Mouse (Mus musculus) gastrocnemius, adult 2 months (tissue): Measurements from ENCODE around the gene Shf. TPM values are rescaled to one million over a fixed set of nuclear protein-coding genes. Genes with fewer than 3 reads are reported as not detected.

Experiments used
- DNase-seq: peaks from one replicate; pipeline ENCODE4 v3.0.0; 2022
- H3K27ac ChIP-seq: fragments of 200-600 bp; 2 replicates; pipeline ENCODE4 v1.8.1; 2022; ENCODE audit warnings: mild to moderate bottlenecking
- H3K4me3 ChIP-seq: fragments of 200-600 bp; 2 replicates; pipeline ENCODE4 v1.8.1; 2022; ENCODE audit warnings: mild to moderate bottlenecking, moderate library complexity
- CTCF ChIP-seq: fragments of 200-600 bp; IDR thresholded peaks from 2 replicates; pipeline ENCODE4 v1.8.1; 2022; ENCODE audit warnings: antibody characterized with exemption, mild to moderate bottlenecking, moderate library complexity
- intact Hi-C: fragments of 180-260 bp; cut with DNase I; formaldehyde crosslinking; loops from one replicate; pipeline ENCODE4 v1.15.1; 2025
- total RNA-seq, 2 experiments: library from RNA; stranded (reverse); gene quantifications; 2 replicates each; pipeline ENCODE4 v1.2.3; 2021

Gene Shf
- total RNA-seq, 2 experiments from 2014 or later = 2.1 to 2.9 TPM

GRCm38 (mm10) chr2:122367181-122367580, 1.8 kb downstream of the Shf start:
- H3K27ac ChIP-seq = no peak overlapping the region
- TF ChIP-seq CTCF = no peak
- peak overlapping the region; percentile 91 for H3K4me3 ChIP-seq
- intact Hi-C loops = no loop called here
- DNase-seq = no peak

DNA sequence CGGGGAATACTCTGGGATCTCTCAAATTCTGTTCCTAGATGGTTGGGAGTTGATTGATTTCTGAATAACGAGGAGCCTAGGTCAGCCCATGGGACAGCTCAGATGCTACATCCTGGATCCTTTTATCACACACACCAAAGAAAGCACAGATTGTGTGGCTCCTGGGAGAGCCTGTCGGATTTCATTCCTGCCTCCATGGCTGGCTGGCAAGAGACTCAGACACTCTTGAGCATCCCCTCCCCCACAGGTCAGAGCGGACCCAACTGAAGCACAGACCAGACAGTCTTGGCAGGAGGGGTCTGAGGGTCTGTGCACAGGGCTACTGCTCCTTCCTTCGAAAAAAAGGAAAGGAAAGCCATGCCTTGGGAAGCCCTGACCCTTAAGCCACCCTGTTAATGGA, 2.3 kb downstream of the Shf start:
- intact Hi-C loops = no loop called here
- no peak overlapping the region for H3K4me3 ChIP-seq
- no peak for TF ChIP-seq CTCF

DNA sequence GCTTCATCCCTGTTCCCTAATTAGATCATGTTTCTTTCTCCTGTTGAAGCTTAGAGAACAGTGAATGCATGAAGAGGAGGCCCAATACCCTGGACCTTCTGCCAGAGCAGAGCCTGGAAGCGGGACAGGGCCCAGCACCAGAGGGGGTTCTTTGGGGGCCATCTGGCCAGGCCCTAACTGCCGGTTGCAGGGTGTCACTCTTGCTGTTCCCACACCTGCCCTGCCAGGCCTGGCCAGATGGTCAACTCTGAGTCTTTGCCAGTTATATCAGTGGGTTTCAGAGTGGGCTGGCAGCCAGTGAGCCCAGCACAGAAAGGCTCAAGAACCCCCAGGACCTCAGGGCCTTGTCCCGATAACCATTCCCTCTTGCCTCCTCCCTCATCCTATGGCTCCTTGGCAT, 2.9 kb downstream of the Shf start:
- no peak overlapping the region for H3K27ac ChIP-seq
- intact Hi-C loops = no loop called here
- no peak for DNase-seq
- no peak overlapping the region for H3K4me3 ChIP-seq
- no peak for TF ChIP-seq CTCF

More for the DNA sequence above, 2.3 kb downstream of the Shf start:
- DNase-seq = no peak
- H3K27ac ChIP-seq = no peak overlapping the region

DNA sequence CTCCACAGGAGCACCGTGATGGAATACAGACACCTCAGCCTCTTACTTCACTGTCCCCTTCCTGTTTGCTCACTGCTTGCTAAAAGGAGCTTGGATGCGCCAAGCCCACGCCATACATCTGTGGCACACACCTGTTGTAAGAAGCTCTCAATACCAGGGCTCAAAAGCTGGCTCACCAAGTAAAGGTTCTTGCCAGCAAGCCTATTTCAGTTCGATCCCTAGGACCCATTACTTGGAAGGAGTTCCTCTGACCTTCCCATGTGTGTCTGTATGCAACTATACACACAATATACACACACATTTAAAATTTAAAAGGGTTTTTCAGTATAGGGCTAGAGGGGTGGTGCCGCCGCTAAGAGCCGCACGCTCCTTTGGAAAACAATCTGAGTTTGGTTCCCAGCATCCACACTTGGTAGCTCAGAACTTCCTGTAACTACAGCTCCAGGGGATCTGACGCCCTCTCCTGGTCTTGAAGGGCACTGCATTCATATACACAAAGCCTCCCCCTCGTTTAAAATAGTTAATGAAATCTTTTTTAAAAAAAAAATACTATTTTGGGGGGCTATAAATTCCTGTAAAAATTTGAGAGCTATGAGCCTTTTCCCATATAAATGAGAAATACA, 3.6 kb downstream of the Shf start:
- DNase-seq = no peak
- intact Hi-C loops = no loop called here

DNA sequence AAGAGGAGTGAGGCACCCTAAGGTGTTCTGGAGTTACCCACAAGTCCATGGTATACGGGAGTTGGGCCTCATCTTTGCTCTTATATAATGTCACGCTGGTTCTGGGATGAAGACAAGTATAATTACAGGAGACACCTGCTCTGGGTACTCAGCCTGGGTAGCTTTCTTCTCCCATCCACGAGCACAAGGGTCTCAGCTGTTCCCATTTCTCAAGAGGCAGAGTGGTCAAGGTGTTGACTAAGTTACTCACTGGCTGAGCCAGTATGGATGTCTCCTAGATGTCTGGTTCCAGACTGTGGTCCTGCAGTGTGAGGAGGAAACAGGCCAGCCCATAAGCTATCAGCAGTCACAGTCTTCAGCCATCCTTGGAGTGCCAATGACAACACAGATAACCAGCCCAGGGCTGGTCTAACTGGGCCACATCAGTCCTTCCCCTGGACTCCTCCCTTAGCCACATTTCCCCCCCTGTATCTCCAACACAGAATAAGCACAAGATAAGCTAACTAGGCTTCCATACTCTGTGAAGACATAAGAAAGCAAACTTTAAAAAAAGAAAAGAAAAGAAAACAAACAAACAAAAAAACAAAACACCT, 4.5 kb downstream of the Shf start:
- Histone ChIP-seq H3K4me3 (no peak overlapping the region), H3K27ac (no peak overlapping the region)
- no peak for DNase-seq
- TF ChIP-seq CTCF = no peak
- intact Hi-C loops = no loop called here

More for the DNA sequence above, 3.6 kb downstream of the Shf start:
- H3K27ac ChIP-seq = no peak overlapping the region
- peak; percentile 36; the same call in 1 of the 2 replicates for TF ChIP-seq CTCF
- H3K4me3 ChIP-seq = no peak overlapping the region

- no peak overlapping the region for H3K4me3 ChIP-seq
- intact Hi-C loops = no loop called here
- peak; percentile 18; the same call in 1 of the 2 replicates for TF ChIP-seq CTCF
- DNase-seq = no peak
- no peak overlapping the region for H3K27ac ChIP-seq
These were observed 6.1 kb downstream of the Shf start for GRCm38 (mm10) chr2:122362622-122363523.

GRCm38 (mm10) chr2:122361868-122362621, 6.9 kb downstream of the Shf start:
- no peak overlapping the region for H3K4me3 ChIP-seq
- no peak for TF ChIP-seq CTCF
- intact Hi-C loops = no loop called here
- DNase-seq = no peak
- no peak overlapping the region for H3K27ac ChIP-seq

GRCm38 (mm10) chr2:122361181-122361580, 7.8 kb downstream of the Shf start:
- TF ChIP-seq CTCF = no peak
- no peak for DNase-seq
- intact Hi-C loops = no loop called here
- H3K27ac ChIP-seq = no peak overlapping the region
- no peak overlapping the region for H3K4me3 ChIP-seq

DNA sequence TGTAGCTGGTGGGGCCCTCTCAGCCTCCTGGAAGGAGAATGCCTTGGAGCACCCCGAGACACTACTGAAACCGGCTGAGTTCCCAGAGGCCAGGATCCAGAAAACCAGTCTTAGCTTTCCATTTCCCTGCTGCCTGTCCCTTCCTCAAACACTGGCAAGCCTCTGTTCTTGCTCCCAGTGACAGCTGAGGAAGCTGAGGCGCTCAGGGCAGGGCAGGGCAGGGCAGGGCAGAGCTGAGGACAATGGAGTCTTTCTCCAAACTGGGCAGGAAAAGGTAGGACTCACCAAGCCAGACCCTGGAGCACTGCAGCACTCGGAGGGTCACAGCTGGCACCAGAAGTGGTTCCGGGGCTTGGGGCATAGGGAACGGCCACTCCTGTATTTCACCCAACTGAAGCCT, 8.7 kb downstream of the Shf start:
- Histone ChIP-seq H3K27ac (no peak overlapping the region), H3K4me3 (no peak overlapping the region)
- TF ChIP-seq CTCF = no peak
- no peak for DNase-seq
- intact Hi-C loops = no loop called here

DNA sequence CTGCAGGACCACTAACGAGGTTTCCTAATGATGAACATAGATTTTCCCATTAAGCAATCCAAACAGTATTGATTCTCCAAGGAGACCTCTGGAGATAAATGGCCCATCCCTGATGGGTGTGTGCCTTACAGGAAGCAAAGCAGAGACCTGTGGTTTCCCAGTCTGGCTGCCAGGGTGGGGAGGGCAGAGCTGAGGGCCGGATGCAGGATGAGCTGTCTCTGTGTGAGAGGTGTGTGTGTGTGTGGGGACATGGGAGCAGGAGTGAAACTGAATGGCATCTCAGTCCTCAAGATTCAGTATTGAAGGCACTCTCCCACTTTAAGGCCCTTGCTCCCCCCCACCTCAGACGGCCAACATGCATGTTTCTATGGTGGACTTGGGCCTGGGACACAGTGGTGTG, 12.8 kb downstream of the Shf start:
- TF ChIP-seq CTCF = no peak

GRCm38 (mm10) chr2:122355389-122355788, 13.6 kb downstream of the Shf start:
- intact Hi-C loops = no loop called here
- no peak for DNase-seq
- no peak overlapping the region for H3K27ac ChIP-seq
- no peak for TF ChIP-seq CTCF
- no peak overlapping the region for H3K4me3 ChIP-seq

More for the DNA sequence above, 12.8 kb downstream of the Shf start:
- intact Hi-C loops = no loop called here
- Histone ChIP-seq H3K27ac (no peak overlapping the region), H3K4me3 (no peak overlapping the region)
- no peak for DNase-seq

DNA sequence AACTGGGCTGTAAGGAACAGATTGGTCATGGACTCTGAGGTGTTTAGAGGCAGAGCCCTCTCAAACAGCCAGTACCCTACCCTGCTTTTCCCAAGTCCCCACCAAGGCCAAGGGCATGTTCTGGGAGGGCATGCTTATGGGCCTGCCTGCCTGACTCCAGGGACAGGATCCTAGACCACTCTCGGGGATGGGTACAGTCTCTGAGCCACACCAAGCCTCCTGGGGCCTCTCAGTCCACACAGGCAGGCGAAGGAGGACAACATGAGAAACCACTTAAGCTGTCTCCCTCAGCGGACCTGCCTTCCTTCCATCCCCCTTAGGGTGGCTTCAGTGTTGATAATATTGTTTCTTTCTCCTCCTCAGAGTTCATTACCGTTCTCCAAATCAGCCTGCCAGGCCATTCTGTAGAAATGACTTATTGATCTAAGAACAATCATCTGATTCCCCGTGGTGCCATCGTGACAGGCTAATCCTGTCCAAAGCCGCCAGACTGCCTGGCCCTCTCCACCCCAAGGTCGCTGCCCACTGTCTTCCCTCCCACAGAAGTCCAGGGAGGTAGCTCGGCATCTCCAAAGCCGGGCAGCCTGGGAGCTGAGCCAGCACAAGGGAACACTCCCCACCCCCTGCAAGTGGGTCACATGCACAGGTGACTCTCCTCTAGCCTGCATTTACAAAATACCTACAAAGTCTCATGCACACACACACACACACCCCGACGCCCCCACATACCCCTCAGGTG, 14.6 kb downstream of the Shf start:
- H3K27ac ChIP-seq = no peak overlapping the region
- intact Hi-C loops = no loop called here
- no peak for TF ChIP-seq CTCF
- no peak for DNase-seq
- no peak overlapping the region for H3K4me3 ChIP-seq
